Mouse (Mus musculus) adrenal gland (tissue): ENCODE measurements at regions not wholly inside any gene's neighbourhood (a gene's known extent, or its start where the extent isn't known, plus 50 kb on each side); places are given as distances from the start of the nearest gene placed in this dataset.

Experiments
- intact Hi-C: fragments of 180-260 bp; cut with DNase I; formaldehyde crosslinking; loops from one replicate; pipeline ENCODE4 v1.15.1; 2025

DNA sequence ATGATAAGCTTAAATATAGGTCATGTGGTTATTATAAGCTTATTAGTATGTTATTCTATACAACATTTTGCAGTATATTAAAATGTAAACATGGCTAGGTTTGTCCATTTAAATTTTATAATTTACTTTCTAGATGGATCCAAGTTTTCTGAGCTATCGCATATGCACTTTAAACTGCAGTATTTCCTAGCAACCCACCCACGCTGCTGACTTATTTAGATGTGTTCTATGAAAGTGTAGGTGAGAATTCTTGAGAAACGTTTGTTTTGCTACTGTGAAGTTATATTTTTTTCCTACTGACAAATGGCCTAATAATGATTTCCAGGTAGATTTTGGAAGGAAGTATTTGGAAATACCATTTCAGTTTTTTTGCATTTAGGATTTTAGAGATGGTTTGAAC lies 308.0 kb downstream of the Gbe1 start:
- intact Hi-C loops = no loop called here

DNA sequence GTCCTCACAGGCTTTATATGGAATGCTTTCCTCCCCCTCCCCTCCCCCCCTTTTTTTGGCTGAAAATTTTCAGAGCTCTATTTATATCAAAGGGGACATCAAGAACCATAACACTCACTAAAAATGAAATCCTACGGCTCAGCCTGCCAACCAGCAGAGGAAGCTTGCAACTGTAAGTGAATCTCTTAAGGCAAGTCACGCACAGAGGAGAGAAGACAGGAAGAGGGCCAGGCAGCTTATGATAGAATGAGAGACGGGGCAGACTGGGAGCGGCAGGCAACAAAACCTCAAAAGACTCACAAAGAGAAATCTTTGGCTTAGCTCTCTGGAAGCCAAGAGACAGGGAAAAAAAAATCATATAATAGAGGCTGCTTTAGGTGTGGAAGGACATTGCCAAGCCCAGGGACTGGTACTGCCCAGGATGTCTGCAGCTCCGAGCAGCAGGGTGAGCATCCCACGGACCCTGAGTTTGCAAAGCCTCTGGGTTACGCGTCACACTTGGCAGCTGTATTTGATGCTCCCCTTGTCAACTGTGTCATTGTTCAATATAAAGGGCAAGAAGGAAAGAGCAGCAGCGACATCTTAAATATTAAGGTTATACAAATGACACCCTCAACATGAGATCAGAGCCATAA lies 330.0 kb downstream of the Gbe1 start:
- intact Hi-C loops = no loop called here

DNA sequence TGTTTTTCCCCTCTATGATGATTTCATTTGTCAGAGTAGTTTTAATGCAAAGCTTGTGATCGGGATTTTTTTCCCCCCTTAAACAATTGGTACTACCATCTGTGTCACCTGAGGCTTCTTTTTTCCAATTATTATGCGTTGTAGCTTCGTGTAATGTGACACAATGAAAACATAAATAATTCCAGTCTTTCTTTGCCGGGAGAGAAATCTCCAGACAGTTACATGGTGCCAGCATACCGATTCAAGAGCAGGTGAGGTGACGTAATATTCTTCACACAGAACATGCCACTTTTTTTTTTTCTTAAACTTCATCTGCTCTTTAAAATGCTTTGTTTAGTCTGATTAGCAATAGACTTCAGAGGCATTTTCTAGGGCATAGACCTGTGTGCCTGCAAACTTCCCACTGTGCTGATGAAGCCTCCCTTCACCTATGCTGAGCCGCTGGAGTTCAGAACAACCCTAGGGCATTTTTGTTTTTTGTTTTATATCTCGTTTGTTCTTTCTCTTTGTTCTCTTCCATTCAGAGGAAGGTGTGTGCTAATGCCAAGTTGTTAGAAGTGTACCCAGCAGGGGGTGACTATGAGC lies 331.0 kb downstream of the Gbe1 start:
- intact Hi-C loops = no loop called here

DNA sequence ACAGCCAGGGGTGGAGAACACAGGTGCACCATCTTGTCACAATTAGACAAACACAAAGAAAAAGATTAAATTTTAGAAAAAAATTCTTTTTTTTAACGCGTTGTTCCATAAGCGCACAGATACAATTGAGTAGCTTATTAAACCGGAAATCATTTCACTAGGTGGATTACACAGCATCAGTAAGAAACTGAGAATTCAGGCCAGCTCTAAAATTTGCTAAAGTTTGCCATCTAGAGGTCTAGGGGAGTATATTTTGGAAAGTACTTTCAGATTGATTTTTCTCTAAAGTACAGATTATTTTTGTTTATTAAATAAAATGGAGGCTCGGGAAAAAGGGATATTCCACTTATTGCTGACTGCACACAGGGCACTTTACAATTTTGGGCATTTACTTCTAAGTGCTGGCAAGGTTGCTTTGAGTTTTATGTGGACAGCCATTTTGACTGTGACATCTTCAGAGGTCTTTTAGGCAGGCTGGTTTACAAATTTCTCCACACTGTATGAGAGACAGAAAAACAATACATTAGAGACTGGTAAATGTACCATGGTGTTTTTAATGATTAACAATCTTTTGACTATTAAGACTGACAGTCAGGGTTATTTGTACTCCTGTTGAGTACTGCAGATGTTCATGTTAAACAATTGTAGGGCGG lies 340.8 kb downstream of the Gbe1 start:
- intact Hi-C loops = no loop called here

DNA sequence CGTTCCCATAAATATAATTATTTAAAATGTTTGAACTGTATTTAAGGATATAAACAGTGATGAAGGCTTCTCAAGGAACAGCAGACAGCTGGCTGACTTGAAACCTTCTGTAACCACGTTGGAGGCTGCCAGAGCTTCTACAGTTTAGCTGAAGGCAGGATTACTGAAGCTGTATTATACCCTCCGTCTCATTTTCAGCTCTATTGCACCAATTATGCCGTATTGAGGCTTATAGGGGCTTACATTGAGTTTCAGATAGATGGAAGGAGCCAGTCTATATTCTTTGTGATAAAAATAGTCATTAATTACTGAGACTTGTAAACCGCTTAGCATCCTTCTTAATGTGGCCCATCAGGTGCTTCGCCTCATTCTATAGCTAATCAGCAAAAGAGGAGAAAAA lies 376.1 kb downstream of the Gbe1 start:
- intact Hi-C loops = no loop called here

DNA sequence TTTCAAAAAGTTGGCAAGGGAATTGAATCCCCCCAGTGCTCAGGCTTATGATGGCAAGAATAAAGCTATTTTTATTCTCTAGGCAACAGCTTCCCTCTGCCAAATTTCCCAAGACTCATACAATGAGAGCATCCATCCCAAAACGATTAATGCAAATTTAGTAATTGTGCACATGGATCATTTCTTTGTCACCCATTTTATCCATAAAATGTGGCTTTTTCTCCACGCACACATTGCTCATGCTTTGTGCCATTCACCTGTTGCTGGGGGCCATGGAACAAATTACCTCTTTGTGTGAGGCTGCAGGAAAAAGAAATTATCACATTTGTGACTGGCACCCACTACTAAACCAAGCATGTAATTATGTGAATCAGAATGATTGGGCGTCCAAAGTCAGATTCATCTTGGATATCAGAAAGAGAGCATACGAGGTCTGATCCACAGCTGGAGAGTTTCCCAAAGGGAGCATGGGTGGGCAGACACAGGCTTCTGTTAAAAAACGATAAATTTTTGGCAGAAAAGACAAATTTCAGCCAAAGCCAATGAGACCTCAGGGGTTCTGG lies 411.1 kb downstream of the Gbe1 start:
- intact Hi-C loops = no loop called here

DNA sequence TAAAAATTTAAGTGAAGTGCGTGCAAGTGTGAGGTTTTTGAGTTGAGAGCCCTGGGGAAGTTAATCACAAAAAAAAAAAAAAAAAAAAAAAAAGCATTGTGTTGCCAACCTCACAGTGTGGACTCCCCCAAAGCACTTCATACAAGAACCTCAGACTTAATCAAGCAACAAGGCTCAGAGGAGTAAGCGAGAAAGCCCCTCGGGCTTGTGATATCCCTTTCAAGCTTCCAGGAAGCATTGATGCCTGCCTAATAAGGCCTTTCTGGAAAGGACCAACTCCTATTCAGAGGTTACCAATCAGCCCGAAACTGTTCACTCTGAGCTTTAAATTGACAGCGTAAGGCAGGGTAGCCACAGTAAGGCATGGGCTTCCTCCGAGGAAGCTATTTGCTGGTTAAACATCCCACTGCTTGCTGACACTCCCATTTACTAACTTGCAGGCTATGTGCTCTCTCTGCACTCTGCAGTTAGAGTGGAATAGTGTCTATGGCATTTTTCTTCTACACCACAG lies 411.6 kb downstream of the Gbe1 start:
- intact Hi-C loops = no loop called here

DNA sequence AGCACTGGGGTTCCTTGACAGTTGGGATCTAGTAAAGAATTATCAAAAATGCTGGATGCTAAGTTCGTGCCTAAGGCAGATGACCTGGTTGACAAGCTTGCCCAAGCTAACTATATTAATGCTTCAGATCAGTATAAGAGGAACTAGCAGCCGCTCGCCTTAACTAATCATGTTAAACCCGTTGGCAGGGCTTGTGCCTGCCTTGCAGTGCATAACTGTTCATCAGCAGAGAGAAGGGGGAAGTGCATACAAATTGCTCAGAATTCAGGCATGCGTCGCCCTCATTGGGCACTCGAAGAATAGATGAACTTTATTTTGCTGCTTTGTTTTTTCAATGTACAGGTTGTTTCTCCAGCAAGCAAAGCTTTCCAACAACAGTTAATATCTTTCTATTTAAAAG lies 419.3 kb downstream of the Gbe1 start:
- intact Hi-C loops = no loop called here

DNA sequence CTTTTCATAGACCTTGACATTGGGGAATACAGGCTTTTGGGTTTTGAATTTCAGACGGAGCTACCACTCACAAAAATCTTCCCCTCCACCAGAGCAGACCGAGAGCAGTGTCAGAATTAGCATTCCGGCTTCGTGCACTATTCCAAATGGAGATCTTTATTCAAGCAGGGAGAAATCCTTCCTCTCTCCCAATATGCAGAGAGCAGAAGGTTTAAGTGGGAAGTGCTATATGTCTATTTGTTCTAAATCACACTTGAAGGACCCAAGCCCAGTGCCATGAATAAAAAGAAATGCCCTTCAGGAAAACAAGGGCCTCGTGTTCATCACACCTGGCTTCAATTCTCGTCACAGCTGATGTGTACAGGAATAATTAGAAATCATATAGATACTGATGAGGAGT lies 426.3 kb downstream of the Gbe1 start:
- intact Hi-C loops = no loop called here

DNA sequence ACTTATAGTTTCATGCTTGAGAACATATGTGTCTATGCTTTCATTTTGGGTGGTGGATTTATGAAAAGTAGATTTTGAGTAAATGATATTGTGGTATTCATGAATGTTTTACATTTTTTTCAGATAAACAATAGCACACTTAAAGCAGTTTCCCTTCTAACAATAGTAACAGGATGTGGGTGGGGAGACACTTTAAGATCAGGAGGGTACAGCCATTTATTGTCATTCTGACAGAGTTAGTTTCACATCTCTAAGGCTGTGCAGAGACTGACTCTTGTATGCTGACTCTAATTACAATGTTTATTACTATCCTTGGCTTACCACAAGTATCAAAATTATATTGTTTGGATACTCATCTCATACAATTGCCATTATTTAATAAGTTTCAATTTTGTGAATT lies 440.5 kb downstream of the Gbe1 start:
- intact Hi-C loops = no loop called here

DNA sequence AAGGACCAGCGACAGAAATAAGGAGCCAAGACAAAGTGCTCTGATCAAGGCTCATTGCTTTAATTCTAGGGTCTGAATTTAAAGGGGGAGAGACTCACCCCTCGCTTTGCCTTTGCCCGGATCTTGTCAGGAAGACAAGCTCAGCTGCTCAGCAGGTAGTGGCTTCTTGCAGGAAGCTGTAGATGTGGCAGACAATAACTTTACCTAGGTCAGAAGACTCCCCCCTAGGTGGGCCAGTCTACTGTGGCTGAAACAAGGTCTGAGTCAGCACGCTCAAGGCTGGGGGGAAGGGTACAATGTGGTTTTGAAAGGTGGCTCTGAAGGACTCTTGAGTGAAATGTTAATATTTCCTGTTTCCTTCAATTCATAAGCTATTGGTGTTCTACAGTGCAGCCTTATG lies 484.3 kb downstream of the Gbe1 start:
- intact Hi-C loops = no loop called here

DNA sequence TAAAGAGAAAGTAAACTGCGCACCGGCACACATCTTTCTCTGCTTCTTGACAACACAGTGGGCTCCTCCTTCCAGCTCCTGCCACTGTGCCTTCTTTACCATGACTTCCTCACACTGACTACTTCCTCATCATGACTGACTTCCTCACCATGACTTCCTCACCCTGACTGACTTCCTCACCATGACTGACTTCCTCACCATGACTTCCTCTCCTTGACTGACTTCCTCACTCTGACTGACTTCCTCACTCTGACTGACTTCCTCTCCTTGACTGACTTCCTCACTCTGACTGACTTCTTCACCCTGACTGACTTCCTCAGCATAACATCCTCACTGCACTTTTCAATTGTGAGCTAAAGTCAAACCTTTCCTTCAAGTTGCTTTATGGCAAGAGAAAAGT lies 489.8 kb downstream of the Gbe1 start:
- intact Hi-C loops = no loop called here

DNA sequence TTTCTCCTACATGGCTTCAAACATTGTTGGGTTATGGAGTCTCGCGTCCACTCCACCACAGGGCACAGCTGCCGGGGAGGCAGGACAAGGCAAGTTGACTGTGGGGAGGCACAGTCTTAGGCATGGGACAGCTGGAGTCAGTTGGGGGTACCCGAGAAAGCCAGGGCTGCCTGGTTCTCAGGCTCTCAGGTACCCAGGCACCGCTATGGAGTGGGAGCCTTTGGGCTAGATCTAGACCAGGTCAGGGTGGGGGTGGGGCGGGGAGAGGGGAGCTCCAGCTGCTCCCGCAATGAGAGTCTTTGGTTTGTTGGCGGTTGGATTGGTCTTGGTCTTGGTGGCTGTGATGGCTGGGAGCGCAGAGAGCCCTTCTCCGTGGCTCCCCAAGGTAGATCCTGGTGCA lies 512.2 kb downstream of the Gbe1 start:
- intact Hi-C loops = no loop called here

DNA sequence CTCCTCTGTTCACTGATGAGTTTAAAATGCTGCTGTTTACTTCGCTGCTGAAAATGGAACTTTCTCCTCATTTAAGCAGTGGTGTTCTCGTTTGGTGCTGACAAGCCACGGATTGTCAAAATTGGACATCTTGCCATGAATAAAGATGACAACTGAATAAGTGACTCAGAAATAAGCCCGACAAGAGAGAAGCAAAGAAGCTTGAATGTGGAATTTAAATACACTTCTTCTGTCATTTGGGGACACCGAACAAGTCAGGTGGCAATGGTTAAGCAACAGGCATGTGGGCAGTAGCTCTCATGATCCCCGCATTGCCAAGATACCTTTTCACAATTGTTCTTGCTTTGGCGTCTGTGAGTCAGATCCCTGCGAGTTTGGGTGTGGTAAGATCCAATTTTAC lies 521.3 kb downstream of the Gbe1 start:
- intact Hi-C loops = loop anchor here (10.0 kb wide), 1 partner anchor 360 kb away; no protein-coding TSS in a partner anchor

DNA sequence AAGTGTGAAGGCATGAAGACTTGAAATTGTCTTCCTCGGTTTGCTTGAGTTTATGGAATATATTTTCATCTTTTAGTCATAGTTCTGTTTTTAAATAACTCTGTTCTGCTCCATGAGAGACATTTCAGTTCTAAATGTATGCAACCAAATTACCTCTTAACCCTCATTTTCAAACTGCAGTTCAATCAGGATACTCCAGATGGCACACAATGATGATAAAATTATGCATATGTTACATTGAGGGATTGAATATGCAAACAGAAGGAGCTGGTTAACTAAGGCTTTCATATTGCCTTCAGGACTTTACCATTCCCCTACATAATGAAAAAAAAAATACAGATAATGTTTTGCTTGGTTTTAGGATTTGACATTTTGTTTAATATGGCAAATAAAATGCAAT lies 524.4 kb downstream of the Gbe1 start:
- intact Hi-C loops = loop anchor here (10.0 kb wide), 1 partner anchor 357 kb away; no protein-coding TSS in a partner anchor

DNA sequence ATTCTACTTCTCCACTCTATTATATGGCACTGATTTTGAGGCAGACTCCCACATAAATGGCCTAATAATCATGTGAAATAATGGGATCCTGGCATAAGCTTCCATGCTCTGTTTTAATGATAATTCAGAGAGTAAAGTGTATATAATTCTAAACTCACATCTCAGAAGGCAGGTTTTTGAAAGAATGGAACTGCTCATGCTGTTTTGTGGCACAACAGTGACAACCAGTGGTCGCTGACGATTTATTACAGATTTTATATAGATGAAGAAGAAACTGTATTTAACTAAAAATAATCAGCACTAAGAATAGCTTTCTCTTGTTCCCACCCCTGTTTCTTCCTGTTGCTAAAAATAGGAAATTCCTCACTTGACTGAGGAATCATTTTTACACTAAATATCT lies 554.5 kb downstream of the Gbe1 start:
- intact Hi-C loops = no loop called here

DNA sequence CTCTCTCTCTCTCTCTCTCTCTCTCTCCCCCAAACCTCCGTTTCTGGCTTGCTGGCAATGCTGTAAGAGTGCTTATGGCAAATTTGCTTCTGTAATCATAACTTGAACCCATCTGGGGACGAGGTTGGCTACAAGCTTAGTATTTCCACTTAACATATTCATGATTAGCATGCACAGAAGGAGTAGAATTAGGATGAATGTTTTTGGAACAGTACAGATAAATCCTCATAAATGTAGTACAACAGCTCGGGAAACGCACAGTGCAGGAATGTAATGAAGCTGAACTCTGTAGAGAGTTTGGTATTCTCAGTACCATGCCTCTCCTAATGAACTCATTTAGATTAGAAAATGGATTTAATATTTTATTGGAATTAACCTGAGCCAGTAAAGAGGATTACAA lies 555.5 kb downstream of the Gbe1 start:
- intact Hi-C loops = no loop called here

DNA sequence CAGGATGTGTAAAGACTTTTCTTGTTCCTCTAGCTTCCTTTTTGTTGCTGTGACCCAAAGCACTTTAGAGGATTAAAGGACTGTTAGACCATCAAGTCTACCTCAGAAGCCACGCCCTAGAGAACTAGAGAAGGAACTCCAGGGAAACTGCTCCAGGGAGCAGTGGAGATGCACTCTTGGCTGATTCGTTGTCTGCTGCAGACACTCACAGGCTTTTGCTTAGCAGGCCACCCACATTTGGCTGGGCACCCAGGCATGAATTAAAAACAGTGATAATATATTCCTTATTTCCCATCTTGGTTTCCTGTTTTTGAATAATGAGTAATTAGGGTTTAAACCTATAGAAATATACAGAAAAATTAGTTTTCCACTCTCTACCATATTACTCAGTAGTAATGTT lies 560.3 kb downstream of the Gbe1 start:
- intact Hi-C loops = no loop called here

DNA sequence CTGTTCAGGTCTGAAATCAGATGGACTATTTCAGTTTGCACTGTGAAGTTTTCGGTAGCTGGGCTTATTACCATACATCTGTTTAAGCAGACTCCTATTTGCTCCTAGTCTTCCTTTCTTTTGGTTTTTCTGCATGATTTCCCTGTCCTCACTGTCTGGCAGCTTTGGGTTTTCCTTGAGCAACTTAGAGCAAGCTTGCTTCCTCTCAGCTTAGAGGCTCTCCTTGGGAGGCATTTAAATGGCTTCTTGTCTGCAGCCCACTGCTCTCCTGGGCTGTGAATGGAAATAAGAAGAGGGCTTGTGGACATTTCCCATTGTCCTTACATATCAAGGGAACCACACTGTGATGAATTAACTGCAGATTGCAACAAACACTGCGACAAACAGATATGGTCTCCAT lies 566.9 kb downstream of the Gbe1 start:
- intact Hi-C loops = no loop called here

DNA sequence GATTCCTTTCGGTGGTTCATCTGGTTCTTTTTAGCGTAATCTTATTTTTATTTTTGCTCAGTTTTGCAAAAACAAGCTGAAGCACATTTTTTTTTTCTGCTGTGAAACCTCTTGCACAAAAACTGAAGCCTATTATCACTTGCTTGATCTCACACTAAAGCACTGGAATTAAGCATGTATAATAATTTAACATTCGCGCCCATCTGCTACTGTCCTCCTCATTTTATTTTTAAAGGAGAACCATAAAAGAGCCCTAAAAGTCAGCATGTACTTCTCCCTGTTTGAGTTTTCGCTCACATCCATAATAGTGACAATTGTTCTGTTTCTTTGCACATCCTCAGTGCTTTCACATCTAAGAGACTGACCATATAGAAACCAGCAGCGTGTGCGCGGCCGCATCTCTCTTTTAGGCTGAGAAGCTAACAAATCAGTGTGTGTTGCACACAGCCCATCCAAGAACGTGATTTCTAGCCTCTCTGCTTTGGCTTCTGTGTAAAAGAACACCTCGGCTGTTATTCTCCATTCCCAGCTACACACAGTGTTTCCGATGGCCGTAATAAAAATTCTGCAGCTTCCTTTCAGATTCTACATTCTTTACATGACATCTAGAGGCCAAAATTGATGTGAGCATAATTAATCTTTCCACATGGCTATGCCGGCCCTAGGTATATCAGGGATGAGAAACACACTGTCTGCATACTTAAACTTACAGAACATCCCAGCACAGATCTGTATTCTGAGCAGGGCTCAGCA lies 567.5 kb downstream of the Gbe1 start:
- intact Hi-C loops = no loop called here

DNA sequence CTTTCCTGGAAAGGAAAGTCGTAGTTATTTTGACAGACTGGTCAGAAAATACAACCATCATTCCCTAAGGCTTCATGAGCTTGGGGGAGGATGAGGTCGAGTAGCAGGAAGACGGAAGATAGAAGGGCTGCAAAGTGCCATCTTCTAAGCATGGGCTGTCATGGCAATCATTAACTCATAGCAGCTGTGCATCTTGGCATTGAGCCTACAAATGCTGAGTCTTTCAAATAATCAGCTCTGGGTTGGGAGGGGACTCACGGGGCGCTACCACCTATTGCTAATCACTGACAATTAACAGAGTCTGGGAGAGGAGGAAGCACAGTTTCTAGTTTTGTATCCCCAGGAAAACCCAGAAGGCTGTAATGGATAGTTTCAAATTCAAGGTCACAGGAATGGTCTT lies 586.3 kb downstream of the Gbe1 start:
- intact Hi-C loops = no loop called here

DNA sequence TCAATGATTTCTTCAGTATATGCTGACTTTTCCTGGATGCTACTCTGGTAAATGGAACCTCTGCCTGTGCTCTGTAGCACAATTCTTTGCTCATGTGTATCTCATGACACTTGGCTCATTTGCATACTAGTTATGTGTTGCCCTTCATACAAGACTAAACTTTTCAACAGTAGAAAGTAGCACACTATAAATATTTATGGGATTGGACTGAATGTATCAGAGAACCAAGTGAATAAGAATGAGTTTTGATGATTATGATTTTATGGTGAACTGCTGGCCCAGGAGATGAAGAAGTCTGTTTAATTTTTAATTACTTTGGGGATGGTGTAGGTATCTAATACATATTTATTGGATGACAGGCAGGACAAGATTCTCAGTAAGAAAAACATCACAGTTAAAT lies 606.3 kb downstream of the Gbe1 start:
- intact Hi-C loops = no loop called here
